Mouse (Mus musculus): ENCODE data around the gene Olfr23.
"Not testable (repeated sequence)": the region's sequence is repeated elsewhere in the genome, so short reads cannot be mapped to it uniquely, and the experiment has no call there.

The Olfr23 gene

DNA sequence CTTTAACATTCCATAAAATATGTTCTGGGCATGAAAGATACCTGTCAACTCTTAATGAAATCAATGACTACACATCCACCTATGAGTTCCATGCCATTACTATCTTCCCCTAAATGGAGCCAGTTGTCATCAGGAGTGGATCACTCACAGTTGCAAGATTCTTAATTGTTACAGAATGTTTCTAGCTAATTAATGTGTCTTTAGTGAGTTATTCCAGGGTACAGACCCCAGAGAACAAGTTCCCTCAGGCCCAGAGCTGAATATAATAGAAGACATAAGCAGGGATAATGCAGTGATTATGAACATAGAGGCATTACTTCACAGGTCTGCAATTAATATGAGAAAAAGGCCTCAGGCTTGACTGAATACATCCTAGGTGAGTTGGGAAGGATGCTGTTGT lies at the start of gene Olfr23:
TSS of gene Olfr23 (plus strand) at position 301 of the 400 bp plus-strand sequence.
- no peak for DNase-seq (ENCODE audit: extremely low read depth, insufficient read length, low spot score)

DNA sequence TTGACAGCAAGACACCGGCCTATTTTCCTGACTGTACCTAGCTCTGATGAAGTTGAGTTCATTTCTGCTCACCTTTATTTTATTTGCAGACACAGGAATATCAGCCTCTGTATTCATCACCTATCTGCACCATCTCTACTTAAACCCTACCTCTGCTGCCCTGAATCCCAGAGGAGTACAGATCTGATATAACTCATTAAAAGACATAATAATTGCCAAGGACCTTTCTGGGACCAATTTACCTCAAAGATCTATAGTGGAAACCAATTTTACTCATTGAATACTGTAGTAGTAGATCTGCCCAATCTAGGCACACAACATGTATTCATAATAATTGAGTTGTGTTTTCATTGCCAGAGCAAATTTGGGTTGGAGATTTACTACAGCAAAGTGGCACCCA lies 45.8 kb upstream of the Olfr23 start, which contains the start of gene Olfr394:
TSS of gene Olfr394 (minus strand) at position 101 of the 400 bp plus-strand sequence.
- DNase-seq (ENCODE audit: extremely low read depth, insufficient read length, low spot score) = no peak

DNA sequence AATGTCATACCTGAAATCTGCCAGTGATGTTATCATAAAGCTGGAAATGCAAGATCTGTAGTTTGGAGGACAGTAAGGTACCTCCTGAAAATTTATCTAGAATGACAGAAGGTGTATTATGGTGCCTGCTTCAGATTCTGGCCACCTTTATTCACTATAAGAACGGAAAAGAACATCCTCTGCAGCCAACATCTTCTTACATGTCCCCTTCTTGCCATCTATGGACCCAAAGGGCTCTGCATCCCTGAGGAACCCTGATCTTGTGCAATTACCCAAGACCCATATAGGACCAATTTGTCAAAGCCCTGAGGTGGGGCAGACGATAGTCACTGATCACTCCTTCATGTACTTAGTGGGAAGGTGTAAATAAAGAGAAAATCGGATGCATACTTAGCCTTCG lies 27.3 kb upstream of the Olfr23 start, which contains the start of gene Olfr395:
TSS of gene Olfr395 (minus strand) at position 101 of the 400 bp plus-strand sequence.
- not testable (repeated sequence) for DNase-seq (ENCODE audit: extremely low read depth, insufficient read length, low spot score)

DNA sequence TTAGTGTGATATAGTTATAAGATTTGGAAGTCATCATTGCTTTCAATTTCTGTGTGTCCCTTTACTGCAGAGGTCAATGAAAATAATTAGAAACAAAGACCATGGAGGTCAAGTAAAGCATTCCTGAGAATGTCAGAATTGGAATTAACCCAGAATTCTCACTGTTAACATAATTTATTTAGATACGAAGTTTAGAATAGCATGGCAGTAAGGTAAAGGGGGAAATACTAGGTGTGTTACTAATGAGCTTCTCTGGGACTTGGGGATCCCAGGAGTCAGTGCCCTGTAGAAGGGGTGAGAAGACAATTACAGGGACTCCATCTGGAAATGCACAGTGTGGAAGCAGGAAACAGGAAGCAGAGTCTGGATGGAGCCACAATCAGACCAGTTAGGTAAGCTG lies 24.0 kb downstream of the Olfr23 start, which contains the start of gene Olfr397:
TSS of gene Olfr397 (plus strand) at position 301 of the 400 bp plus-strand sequence.
- DNase-seq (ENCODE audit: extremely low read depth, insufficient read length, low spot score) = no peak

DNA sequence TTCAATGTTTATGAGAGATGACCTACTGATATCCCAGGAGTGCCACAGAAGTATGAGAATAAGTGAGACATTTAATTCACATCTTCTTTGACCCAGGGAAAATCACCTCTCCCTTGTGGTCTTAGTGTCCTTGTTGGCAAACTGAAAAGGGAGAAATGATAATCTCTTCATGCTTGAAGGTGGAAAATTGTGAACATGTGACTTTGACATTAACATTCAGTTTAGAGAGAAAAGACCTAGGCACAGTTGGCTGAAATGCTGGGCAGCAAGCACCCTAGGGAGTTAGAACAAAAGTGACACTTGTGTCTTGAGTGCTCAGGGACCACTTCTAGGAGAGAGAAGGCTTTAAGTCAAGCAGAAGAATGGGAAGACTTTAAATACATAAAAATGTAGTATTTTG lies 53.8 kb downstream of the Olfr23 start, which contains the start of gene Olfr398:
TSS of gene Olfr398 (minus strand) at position 101 of the 400 bp plus-strand sequence.
- DNase-seq (ENCODE audit: extremely low read depth, insufficient read length, low spot score) = no peak

All from 3134 (cell line).